Mouse (Mus musculus): ENCODE data around the gene Mrgprf. TPM values are rescaled to one million over a fixed set of nuclear protein-coding genes. Genes with fewer than 3 reads are reported as not detected.

Gene Mrgprf
- polyA plus RNA-seq, 1 experiment from 2014 or later, result 3.4 TPM

- Histone ChIP-seq H3K27ac (ENCODE audit: low read length) (no peak overlapping the region), H3K36me3 (ENCODE audit: insufficient read depth, low read length) (no peaks in the 10 kb centered on the region), H3K4me1 (ENCODE audit: insufficient read depth, low read depth, low read length) (no peaks in the 10 kb centered on the region), H3K27me3 (replicated peaks; ENCODE audit: insufficient read depth, low read length) (no peaks in the 10 kb centered on the region), H3K9me3 (ENCODE audit: low read length) (no peaks in the 10 kb centered on the region), H3K9ac (replicated peaks; ENCODE audit: low read depth) (no peak overlapping the region), H3K4me2 (replicated peaks; ENCODE audit: low read depth, low read length) (no peak overlapping the region), H3K4me3 (ENCODE audit: low read depth, low read length) (no peak overlapping the region)
- ATAC-seq (no peak), DNase-seq (ENCODE audit: low spot score) (no peak)
- TF ChIP-seq EP300 (IDR thresholded peaks at IDR 0.05) (no peak), CTCF (IDR thresholded peaks at IDR 0.05) (no peak)
- 48% methylated on average over 5 of the region's 5 CpGs for WGBS
Observed at GRCm38 (mm10) chr7:145310526-145310925, 9.9 kb downstream of the Mrgprf start.

- no peak overlapping the region for H3K4me3 ChIP-seq (ENCODE audit: low read depth, low read length)
- 69% methylated on average over 3 of the region's 3 CpGs for WGBS
- no peak for DNase-seq (ENCODE audit: low spot score)
- no peak overlapping the region for H3K4me2 ChIP-seq (replicated peaks; ENCODE audit: low read depth, low read length)
- no peaks in the 10 kb centered on the region for H3K36me3 ChIP-seq (ENCODE audit: insufficient read depth, low read length)
- no peak overlapping the region for H3K9ac ChIP-seq (replicated peaks; ENCODE audit: low read depth)
- H3K27me3 ChIP-seq (replicated peaks; ENCODE audit: insufficient read depth, low read length), result no peaks in the 10 kb centered on the region
- TF ChIP-seq EP300 (IDR thresholded peaks at IDR 0.05) (no peak), CTCF (IDR thresholded peaks at IDR 0.05) (no peak)
- no peaks in the 10 kb centered on the region for H3K9me3 ChIP-seq (ENCODE audit: low read length)
- no peak overlapping the region for H3K27ac ChIP-seq (ENCODE audit: low read length)
- no peak for ATAC-seq
- no peaks in the 10 kb centered on the region for H3K4me1 ChIP-seq (ENCODE audit: insufficient read depth, low read depth, low read length)
Observed at GRCm38 (mm10) chr7:145312137-145312536, 11.5 kb downstream of the Mrgprf start.

GRCm38 (mm10) chr7:145314785-145315411 is 14.3 kb downstream of the Mrgprf start, which contains the start of gene Mrgprd:
Gene Mrgprd (plus strand): TSS chr7:145314835.
- TF ChIP-seq CTCF (IDR thresholded peaks at IDR 0.05) (no peak), EP300 (IDR thresholded peaks at IDR 0.05) (no peak)
- no peaks in the 10 kb centered on the region for H3K4me1 ChIP-seq (ENCODE audit: insufficient read depth, low read depth, low read length)
- no peaks in the 10 kb centered on the region for H3K36me3 ChIP-seq (ENCODE audit: insufficient read depth, low read length)
- no peak for ATAC-seq
- no peak within 1 kb of the TSS for H3K9ac ChIP-seq (replicated peaks; ENCODE audit: low read depth)
- H3K4me3 ChIP-seq (ENCODE audit: low read depth, low read length), result no peak within 1 kb of the TSS
- H3K27ac ChIP-seq (ENCODE audit: low read length), result no peak within 1 kb of the TSS
- H3K4me2 ChIP-seq (replicated peaks; ENCODE audit: low read depth, low read length), result no peak within 1 kb of the TSS
- no peaks in the 10 kb centered on the region for H3K9me3 ChIP-seq (ENCODE audit: low read length)
- 82% methylated on average over 6 of the region's 6 CpGs for WGBS
- DNase-seq (ENCODE audit: low spot score), result no peak
- H3K27me3 ChIP-seq (replicated peaks; ENCODE audit: insufficient read depth, low read length), result no peaks in the 10 kb centered on the region

DNA sequence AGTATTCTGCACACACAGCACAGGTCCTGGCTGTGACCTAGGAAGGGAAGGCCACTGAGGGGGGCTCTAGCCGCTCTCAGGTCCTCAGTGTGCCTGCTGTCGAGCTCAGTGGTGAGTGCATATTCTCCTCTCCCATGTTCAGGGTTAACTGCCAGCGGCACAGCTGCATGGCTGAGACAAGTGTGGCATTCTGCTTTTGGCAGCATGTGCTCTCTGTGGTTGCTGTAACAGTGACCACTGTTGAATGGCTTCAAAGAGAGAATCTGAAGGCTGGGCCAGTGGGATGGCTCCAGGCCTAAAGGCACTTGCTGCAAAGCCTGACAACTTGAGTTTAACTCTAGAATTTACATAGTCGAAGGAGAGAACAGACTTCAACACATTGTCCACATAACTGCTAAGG is 16.9 kb downstream of the Mrgprf start:
- TF ChIP-seq EP300 (IDR thresholded peaks at IDR 0.05) (no peak), CTCF (IDR thresholded peaks at IDR 0.05) (no peak)
- no peak for DNase-seq (ENCODE audit: low spot score)
- no peak overlapping the region for H3K4me3 ChIP-seq (ENCODE audit: low read depth, low read length)
- no peak overlapping the region for H3K27ac ChIP-seq (ENCODE audit: low read length)
- no peak overlapping the region for H3K9ac ChIP-seq (replicated peaks; ENCODE audit: low read depth)
- H3K9me3 ChIP-seq (ENCODE audit: low read length), result no peaks in the 10 kb centered on the region
- no peaks in the 10 kb centered on the region for H3K36me3 ChIP-seq (ENCODE audit: insufficient read depth, low read length)
- no peak overlapping the region for H3K4me2 ChIP-seq (replicated peaks; ENCODE audit: low read depth, low read length)
- no peaks in the 10 kb centered on the region for H3K27me3 ChIP-seq (replicated peaks; ENCODE audit: insufficient read depth, low read length)
- no peaks in the 10 kb centered on the region for H3K4me1 ChIP-seq (ENCODE audit: insufficient read depth, low read depth, low read length)
- ATAC-seq, result no peak
- WGBS, result 66% methylated on average over 4 of the region's 4 CpGs

GRCm38 (mm10) chr7:145319481-145319880 is 18.9 kb downstream of the Mrgprf start:
- ATAC-seq, result no peak
- no peak overlapping the region for H3K4me2 ChIP-seq (replicated peaks; ENCODE audit: low read depth, low read length)

DNA sequence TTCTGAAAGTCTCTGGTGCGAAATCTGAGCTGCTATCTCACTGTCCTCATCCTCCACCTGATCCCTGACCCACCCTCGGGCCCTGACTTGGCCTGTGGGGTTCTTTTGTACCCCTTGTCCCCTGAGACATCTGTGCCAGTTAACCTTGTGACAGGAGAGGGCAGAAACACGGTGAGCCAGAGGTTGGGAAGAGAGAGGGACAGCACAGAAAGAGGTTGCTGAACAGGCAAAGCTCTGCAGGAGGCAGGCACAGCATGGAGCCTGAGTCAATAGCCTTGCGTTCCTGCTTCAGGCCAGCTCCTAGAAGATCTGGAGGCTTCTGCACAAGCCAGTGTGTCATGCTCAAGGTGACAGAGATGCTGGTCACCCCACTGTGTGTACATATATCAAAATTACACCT is 23.0 kb downstream of the Mrgprf start:
- Histone ChIP-seq H3K27ac (ENCODE audit: low read length) (no peak overlapping the region), H3K36me3 (ENCODE audit: insufficient read depth, low read length) (no peaks in the 10 kb centered on the region), H3K9me3 (ENCODE audit: low read length) (no peaks in the 10 kb centered on the region), H3K9ac (replicated peaks; ENCODE audit: low read depth) (no peak overlapping the region), H3K4me1 (ENCODE audit: insufficient read depth, low read depth, low read length) (no peaks in the 10 kb centered on the region), H3K27me3 (replicated peaks; ENCODE audit: insufficient read depth, low read length) (no peaks in the 10 kb centered on the region), H3K4me2 (replicated peaks; ENCODE audit: low read depth, low read length) (no peak overlapping the region), H3K4me3 (ENCODE audit: low read depth, low read length) (no peak overlapping the region)
- ATAC-seq, result no peak
- WGBS, result 44% methylated on average over 4 of the region's 4 CpGs
- DNase-seq (ENCODE audit: low spot score), result no peak
- TF ChIP-seq CTCF (IDR thresholded peaks at IDR 0.05), result no peak

More at GRCm38 (mm10) chr7:145319481-145319880, 18.9 kb downstream of the Mrgprf start:
- no peak overlapping the region for H3K9ac ChIP-seq (replicated peaks; ENCODE audit: low read depth)
- no peaks in the 10 kb centered on the region for H3K9me3 ChIP-seq (ENCODE audit: low read length)
- DNase-seq (ENCODE audit: low spot score), result no peak
- no peaks in the 10 kb centered on the region for H3K36me3 ChIP-seq (ENCODE audit: insufficient read depth, low read length)
- TF ChIP-seq CTCF (IDR thresholded peaks at IDR 0.05), result no peak
- TF ChIP-seq EP300 (IDR thresholded peaks at IDR 0.05), result no peak
- H3K4me1 ChIP-seq (ENCODE audit: insufficient read depth, low read depth, low read length), result no peaks in the 10 kb centered on the region
- WGBS, result 56% methylated on average over 3 of the region's 3 CpGs
- H3K27me3 ChIP-seq (replicated peaks; ENCODE audit: insufficient read depth, low read length), result no peaks in the 10 kb centered on the region
- H3K4me3 ChIP-seq (ENCODE audit: low read depth, low read length), result no peak overlapping the region
- no peak overlapping the region for H3K27ac ChIP-seq (ENCODE audit: low read length)

- DNase-seq (ENCODE audit: low spot score) (no peak), ATAC-seq (no peak)
Observed at GRCm38 (mm10) chr7:145325697-145326096, 25.1 kb downstream of the Mrgprf start.

More at GRCm38 (mm10) chr7:145325697-145326096, 25.1 kb downstream of the Mrgprf start:
- no peak overlapping the region for H3K4me2 ChIP-seq (replicated peaks; ENCODE audit: low read depth, low read length)
- no peaks in the 10 kb centered on the region for H3K27me3 ChIP-seq (replicated peaks; ENCODE audit: insufficient read depth, low read length)
- H3K4me1 ChIP-seq (ENCODE audit: insufficient read depth, low read depth, low read length), result no peaks in the 10 kb centered on the region
- no peak overlapping the region for H3K9ac ChIP-seq (replicated peaks; ENCODE audit: low read depth)
- no peaks in the 10 kb centered on the region for H3K36me3 ChIP-seq (ENCODE audit: insufficient read depth, low read length)
- no peak overlapping the region for H3K4me3 ChIP-seq (ENCODE audit: low read depth, low read length)
- H3K9me3 ChIP-seq (ENCODE audit: low read length), result no peaks in the 10 kb centered on the region
- H3K27ac ChIP-seq (ENCODE audit: low read length), result no peak overlapping the region
- 35% methylated on average over 2 of the region's 2 CpGs for WGBS
- no peak for TF ChIP-seq EP300 (IDR thresholded peaks at IDR 0.05)
- no peak for TF ChIP-seq CTCF (IDR thresholded peaks at IDR 0.05)

All from lung, postnatal 0 days (tissue).